Mouse (Mus musculus) brain, embryonic 14.5 days (tissue): ENCODE results near the gene Ckmt2.

ENCODE experiments used
- CTCF ChIP-seq: fragments of 200-500 bp; IDR thresholded peaks from 2 replicates; pipeline ENCODE4 v1.5.1; 2012; ENCODE audit warnings: inconsistent platforms, mild to moderate bottlenecking, moderate library complexity, borderline replicate concordance; ENCODE audit not compliant: insufficient read depth, insufficient read length; ENCODE audit errors: extremely low read depth
- POLR2A ChIP-seq: fragments of 200-500 bp; IDR thresholded peaks from 2 replicates; pipeline ENCODE4 v1.6.1; 2012; ENCODE audit warnings: mild to moderate bottlenecking, inconsistent platforms, borderline replicate concordance; ENCODE audit not compliant: poor library complexity, insufficient read depth, insufficient read length, severe bottlenecking; ENCODE audit errors: extremely low read depth

DNA sequence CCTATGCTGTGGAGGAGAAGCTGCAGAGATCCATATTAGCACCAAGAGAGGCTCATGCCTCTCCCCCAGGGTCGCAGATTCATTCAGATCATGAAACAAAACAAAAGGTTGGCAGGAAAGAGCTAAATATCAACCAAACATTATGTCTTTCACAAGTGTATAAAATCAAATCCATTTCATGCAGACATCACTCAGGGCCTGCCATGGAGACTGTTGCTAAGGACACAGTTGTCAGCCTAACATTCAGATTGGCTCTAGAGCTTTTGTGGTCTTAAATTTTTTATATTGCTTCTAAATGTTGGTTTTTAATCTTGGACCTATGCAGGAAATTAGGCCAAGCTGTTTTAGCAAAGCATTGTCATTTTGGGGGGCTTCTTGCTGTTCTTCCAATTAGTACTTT is 8.1 kb downstream of the Ckmt2 start:
- TF ChIP-seq CTCF: no peak
- TF ChIP-seq POLR2A: no peak
